Mouse (Mus musculus): ENCODE results near the gene Nit2.
A peak's percentile ranks its signal among the peaks of the same experiment; 100 is the strongest.
"Not testable (repeated sequence)": the region's sequence is repeated elsewhere in the genome, so short reads cannot be mapped to it uniquely, and the experiment has no call there.

Gene Nit2

DNA sequence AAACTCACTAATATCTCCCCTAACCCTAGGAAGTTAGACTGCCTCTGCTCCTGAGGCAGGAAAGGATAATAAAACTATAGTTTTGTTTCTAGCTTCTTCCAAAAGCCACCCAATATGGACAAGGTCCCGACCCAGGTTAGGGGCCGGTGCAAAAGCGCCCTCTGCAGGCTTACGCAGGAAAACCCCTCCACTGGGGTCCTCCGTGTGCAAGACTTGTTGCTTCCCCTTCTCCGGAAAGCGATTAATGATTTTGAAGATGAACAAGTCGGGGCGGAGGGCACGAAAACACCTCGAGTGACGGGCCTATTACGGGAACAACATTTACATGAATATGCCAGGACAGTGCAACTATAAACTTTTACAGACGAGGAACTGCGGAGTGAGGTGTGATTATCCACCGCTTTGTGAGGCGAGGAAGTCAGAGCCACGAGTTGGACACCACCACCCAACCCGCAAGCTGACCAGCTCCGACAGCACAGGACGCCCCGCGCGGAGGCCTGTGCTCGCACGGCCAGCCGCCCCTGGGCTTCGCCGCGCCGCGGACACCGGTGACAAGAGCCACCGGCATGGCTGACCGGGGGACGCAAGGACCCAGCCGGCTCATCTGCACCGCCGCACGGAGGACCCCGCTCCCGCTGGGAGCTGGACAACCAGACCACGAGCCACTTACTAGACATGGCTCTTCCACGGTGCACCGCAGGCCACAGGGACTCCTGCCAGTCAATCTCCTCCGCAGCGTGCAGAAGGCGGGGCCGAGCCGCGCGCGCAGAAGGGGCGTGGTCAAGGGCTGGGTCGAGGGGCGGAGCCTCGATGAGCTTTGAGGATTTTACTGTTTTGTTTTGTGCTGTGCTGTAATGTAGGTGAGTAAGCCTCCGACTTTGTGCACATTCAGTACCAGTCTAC lies at the start of gene Nit2:
TSS of gene Nit2 (minus strand) at position 731 of the 903 bp plus-strand sequence.
- peak; percentile 91 to 93 for DNase-seq

DNA sequence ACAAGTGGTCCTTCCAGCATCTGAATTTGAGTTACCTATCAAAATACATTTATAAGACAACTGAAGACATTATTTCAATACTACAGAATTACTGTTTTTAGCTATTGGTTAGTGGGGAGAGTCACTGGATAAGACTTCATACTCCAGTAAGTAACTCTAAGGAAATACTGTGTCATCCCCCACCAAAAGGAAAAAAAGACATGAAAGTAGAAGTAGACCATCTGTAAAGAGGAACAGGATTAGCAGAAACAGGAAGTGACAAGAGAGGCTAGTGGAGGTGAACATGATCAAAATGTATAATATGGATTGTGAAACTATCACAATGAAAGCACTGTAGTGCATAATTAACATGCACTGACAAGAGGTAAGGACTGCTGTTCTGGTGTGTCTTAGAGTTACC lies 48.8 kb upstream of the Nit2 start:
- DNase-seq, result no peak

DNA sequence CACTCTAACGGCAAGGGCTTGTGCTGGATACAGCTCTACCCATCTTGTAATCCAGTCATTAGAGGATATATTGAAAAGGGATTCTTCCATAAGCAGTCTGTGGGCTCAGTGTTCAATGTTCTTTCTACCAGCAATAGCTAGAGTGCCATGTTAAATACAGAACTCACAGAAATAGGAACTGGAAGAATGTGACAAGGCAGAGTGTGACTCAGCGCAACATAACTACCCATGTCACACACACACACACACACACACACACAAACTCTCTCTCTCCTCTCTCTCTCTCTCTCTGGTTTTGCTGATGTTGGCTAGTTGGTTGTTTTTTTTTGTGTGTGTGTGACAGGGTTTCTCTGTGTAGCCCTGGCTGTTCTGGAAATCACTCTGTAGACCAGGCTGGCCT lies 43.9 kb upstream of the Nit2 start:
- DNase-seq, result no peak

DNA sequence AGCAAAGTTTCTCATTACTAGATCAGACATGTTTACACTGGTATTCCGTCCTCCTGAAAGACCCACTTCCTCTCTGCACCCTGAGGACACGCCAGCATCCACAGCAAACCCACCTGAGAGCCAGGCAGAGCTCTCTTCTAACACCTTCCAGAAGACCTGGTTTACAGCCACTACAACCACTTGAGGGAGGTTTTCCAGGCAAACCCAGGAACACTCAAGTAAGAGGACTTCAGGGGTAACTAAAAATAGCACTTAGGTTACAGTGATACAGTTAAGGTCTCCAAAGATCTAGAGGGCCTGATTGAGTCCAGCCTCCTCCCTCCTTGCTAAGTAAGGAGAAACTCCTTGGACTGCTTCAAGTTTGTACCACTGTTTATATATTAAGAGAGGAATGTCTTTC lies 41.2 kb upstream of the Nit2 start:
- no peak for DNase-seq

DNA sequence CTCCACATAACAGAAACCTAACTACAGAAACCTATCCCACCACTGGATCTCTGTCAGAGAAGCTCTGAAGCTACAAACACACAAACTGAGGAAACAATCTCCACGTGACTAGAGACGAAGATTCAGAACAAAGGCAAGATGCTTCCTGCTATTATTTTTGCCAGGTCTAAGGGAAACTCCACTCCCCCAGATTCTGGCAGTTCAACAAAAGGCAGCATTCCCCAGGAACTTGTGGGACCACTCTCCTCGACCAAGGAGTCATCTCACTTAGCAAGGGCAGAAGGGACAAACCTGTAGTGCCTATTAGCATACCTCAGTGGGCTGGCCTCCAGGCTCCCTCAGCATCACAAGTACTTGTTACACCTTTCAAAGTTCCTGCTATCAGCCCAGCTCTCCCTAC lies 30.1 kb upstream of the Nit2 start:
- no peak for DNase-seq

DNA sequence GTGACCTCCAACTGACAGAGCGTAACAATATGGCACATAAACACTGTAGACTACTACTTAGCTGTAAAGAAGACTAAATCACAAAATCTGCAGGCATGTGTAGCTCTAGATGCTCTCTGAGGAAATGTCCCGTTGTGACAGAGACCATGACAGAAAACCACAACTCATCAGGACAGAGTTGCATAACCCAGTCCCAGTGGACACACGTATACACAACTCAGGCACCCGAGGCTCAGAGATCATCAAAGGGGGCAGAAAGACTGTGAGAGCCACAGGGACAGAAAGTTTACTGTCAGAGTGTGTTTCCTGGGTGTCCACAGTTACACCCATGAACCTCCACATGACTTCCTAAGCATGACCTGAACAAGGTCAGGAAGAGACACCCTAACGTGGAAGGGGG lies 29.4 kb upstream of the Nit2 start:
- no peak for DNase-seq

DNA sequence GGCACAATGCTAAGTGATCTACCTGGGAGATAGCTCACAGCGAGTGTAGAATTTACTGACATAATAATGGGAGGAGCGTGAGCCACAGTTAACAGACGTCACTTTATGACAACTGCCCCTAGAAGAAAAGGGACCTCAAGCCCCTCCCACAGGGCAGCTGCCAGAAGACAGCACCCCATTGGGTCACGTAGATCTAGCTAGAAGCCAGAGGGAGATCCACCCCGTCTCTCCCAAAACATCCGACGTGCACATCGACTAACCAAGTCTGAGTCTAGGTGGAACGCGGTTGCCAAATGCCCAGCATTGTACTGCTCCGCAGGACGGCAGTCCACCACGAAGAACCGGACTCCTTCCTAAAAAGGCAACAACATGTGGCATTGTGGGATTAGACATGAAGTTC lies 24.1 kb upstream of the Nit2 start:
- DNase-seq, result no peak

DNA sequence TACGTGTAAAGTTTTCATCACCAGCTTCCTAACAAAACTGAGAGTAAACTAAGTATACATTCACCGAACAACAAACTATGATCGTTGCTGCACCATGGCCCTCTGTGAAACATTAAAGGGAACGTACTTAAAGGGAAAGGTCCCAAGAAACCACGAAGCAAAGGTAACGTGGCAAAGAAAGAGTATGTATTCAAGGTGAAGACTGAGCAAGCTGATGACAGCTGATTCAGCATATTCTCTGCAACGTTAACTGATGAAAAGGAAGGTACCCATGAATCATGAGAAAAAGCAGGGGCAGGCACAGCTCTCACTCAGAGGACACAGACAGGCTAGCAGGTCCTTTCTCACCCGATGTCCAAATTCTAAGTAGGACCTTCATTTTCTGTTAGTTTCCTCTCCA lies 23.2 kb upstream of the Nit2 start:
- DNase-seq, result no peak

DNA sequence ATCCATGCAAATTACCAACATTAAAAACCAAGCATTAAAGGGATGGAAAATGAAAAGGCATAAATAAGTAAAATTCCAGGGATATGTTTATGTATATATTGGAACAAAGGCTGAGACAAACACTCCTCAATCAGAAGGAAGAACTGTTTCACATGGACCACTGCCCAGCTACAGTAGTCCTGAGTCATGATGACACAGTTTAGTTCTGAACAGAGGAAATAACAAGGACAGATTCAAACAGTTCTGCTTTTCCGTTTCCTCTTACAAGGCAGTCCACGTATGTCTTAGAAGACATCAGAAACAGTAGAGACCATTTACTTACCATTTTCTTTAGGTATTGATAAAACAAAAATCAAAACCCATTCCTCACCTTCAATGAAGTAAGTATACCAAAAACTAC lies 22.4 kb upstream of the Nit2 start:
- no peak for DNase-seq

DNA sequence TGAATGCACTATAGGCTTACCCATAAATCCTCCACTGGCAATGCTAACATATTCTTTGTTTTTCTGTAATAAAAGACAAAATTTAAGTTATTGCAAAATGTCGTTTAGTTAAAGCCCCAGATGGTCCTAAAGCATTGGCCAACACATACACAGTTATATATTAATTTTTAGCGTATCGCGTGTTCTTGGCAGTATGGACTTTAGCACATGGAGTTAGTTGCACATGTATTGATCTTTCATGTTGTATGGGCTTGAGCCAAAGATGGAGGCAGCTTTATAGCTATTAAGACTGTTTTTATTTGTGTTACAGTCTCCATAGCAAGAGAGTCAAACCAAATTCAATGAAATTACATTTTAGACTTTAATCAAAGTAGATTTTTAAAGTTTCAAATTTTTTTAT lies 19.5 kb upstream of the Nit2 start:
- no peak for DNase-seq

DNA sequence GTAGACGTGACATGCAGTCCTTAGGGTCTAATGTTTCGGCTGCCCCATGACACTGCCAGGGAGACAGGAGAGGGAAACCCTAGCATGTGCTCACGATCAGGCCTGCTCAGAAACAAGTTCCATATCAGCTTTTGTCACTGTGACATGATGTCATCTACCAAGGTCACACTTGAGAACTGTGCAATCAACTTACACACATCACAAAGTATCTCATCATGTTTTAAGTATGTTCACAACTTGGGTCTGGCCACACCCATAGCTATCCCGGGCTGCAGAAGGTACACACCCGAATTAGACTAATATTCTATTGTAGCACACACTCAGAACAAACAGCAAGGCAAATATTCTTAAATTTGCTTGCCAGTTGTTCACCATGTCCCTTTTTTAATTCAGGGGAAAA lies 14.9 kb upstream of the Nit2 start:
- DNase-seq, result no peak

DNA sequence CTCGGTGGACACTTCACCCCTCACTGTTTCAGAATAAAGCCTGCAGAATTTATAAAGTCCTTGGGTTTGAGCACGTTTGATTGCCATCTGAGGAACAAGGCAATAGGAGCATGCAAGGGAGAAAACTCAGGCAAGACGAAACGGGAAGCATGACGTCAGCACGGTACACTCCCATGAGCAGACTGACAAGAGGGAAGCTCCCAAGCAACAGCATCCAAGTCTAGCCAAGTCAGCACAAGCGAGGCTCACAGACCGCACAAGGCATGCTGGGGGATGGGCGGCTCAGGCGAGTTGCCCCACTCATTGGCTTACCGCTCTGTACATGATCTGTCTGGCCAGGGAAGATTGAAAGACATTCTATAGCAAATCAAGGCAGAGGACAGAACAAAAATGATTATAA lies 14.0 kb upstream of the Nit2 start:
- DNase-seq, result no peak

DNA sequence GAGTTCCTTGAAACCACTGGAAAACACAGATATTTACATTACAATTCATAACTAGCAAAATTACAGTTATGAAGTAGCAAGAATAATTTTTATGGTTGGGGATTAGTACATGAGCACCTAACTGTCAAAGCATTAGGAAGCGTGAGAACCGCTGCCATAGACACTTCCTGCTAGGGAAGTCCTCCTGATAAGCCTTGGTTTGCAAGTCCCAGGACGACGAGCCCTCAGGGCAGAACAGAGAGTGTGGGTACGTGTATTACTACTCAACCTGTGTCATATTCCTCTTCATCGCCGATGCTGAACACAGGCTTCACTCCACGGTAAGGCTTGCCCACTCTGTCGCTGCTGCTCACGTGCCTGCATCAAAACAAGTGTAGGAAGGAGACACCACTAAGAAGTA lies 10.5 kb upstream of the Nit2 start:
- no peak for DNase-seq

DNA sequence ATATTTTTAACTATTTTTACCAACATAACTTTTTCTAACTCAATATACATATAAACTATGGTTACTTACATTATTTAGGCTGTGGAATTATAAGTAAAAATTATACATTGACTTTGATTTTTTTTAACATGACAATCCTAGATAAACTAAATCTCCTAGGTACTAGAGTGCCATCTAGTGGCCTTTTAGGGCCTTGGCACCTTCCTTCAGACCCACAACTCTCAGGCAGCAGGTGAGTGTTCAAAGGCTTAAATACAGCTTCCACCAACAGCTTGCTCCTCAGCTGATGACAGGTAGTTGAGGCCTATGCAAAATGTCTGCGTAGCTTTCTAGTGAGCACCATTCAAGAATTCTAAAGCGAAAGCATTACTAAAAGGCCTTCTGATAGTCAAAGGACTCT lies 10.1 kb upstream of the Nit2 start:
- DNase-seq, result peak; percentile 31 to 38

DNA sequence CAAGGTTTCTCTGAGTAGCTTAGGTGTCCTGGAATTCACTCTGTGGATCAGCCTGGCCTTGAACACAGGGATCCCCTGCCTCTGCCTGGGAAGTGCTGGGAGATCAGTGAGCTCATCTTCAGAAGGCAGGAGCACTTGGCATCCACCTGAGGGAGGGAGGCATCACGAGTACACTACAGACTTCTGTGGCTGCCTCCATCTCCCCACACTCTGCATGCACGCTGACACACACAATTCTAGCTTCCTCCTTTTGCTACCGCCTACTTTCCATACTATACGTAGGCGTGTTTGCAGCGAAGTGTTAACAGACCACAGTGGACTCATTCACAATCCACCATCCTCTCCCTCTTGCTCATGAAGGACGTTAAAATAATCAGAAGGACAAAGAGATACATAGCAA lies 9.1 kb upstream of the Nit2 start:
- DNase-seq, result no peak

DNA sequence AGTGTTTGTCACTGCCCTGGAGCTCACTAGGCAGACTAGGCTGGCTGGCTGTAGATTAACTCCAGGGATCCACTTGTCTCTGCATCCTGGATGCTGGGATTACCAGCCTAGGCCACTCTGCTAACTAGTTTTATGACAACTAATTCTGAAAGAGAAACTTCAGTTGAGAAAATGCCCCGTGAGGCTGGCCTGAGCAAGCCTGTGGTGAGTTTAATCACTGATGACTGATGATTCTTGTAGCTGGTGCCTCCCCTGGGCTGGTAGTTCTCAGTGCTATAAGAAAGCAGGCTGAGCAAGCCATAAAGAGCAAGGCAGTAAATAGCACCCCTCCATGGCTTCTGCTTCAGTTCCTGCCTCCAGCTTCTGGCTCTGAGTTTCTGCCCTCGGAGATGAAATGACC lies 8.6 kb upstream of the Nit2 start:
- DNase-seq, result no peak

DNA sequence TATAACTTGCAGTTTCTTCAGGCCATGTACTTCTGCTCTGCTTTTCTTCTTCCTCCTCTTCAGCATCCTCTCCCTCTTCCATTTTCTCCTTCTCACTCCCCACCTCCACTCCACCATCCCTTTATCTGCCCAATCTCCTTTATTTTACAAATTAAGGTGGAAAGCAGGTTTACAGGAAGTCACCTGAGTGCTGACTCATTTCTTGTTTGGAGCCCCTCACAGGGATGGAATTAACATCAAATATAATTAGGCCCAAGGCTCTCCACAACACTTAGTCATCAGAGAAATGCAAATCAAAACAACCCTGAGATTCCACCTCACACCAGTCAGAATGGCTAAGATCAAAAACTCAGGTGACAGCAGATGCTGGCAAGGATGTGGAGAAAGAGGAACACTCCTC lies 7.3 kb upstream of the Nit2 start:
- DNase-seq, result not testable (repeated sequence)

DNA sequence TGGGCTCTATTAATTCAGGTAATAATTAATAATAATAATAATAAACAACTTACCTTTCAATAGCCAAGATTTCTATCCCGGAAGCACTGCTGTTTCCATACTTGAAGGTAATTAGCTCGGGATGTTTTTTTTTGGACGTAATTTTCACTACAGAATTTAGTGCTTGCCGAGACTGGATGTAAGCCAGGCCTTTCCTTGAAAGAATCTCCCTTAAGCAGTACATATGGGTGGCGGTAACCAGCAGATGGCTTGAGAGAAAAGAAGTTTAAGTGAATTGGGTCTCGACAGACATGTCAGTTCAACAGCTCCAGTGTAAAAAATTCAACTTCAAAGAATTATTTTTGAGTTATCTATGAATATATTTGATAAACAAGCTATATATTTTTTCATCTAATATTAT lies 4.4 kb upstream of the Nit2 start:
- DNase-seq, result no peak

DNA sequence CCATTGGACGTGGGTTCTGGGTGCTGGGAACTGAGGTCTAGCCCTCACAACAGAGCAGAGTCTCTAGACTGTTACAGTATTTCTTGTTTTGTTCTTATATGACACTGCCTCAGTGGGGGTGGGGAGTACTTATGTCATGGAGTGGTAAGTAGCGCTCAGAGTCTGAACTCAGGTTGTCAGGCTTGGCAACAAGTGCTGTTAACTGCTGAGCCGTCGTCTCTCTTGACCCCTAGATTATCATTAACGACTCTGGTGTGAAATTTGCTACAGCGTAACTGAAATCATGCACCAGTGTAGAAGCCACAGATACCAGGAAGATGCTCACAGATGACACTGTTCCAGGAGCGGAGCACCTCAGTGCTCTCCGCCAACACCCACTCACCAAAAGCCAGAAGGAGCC lies 4.0 kb upstream of the Nit2 start:
- DNase-seq, result no peak

DNA sequence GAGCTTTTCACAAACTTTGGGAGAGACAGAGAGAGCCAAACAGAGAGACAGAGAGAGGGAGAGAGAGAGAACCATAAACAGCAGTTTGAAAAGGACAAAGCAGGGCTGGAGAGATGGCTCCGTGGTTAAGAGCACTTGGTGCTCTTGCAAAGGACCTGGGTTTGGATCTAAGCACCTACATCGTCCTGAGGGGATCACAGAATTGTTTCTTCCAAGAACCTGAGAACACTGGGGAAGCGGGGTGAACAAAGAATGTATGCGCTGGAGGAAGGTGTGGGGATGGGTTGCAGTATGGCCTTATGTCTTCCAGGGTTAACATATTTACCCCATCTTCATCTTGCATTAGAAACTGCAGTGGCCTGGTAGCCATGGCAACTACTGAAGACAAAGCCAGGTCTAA lies 1.1 kb upstream of the Nit2 start:
- DNase-seq, result no peak

DNA sequence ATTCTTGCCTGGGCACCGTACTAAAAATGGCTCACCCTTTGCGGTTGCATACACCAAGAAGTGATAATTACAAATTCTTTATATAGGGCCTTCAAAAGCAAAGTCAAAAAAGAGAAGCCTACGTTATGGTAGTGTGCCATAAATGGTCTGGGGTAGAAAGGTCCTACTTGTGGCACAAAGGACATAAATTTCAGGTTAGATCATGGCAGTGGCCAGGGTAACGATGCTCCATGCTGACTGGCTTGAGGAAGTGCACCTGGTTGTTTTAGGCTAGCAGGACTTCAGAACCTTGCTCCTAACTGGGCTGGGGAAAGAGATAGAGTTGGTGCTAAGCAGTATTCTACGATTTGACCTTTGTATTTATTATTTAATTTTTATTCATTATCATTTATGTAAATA lies 372 bp upstream of the Nit2 start:
- no peak for DNase-seq

DNA sequence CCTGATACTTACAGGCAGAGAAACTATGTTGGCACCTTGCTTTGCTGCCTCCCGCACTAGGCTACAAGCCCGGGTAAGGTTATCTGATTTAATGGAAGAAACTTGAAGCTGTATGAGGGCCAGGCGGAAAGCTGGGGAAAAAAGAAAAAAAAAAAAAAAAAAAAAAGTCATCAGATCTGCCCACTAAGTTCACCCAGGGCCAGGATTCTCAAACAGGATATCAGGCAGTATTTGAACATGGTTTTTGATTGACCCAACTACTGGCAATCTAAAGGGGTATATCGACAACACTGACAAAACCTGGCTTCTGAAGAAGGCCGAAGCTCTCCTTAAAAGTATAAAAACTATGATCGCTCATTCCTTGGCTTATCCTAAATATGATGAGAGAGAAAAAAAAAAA lies 1.1 kb downstream of the Nit2 start:
- no peak for DNase-seq

DNA sequence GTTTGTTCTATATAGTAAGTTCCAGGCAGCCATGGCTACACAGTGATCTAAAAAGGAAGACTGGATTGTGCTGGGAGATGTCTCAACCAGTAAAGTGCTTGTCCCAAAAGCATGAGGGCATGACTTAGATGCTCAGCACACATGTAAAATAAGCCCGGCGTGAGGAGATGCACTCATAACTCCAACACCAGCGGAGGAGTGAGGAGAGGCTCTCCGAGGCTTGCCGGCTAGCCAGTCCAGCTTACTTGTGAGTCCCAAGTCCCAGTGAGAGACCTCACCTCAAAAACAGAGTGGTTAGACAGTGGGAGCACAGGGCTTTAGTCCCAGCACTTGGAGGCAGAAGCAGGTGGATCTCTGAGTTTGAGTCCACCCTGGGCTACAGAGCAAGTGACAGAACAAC lies 2.0 kb downstream of the Nit2 start:
- DNase-seq, result no peak

DNA sequence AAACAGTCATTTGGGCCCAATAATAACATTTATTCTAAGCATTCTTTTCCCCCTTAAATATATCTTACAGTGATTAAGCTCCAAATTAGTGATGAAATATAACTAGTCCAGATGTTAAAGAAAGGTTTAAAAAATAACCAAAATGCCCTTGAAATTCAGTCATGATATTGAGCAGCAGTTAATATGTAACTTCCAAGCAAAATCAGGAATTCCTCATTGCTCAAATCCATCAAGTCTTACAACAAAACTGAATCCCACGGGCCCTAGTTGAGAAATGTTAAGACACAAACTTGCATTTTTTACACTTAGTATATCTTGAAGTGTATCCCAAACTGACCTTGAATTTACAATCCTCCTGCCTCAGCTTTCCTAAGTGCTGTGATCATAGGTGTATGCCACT lies 3.4 kb downstream of the Nit2 start:
- DNase-seq, result no peak

DNA sequence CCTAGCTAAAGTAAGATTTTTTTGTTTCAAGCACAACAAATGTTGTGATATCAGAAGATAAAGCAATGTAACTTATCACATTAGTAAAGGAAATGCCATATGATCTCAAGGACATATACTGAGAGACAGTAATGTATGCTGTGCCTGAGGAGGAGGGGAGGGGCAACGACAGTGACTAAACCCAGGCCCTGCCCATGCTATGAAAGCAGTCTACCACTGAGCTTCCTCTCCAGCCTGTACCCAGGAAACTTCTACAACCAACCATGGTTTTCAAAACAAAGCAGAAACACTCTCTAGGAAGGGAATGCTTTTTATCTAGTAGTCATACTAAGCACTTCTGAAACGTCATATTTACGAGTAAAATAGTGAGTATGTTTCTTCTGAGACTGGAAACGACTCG lies 4.3 kb downstream of the Nit2 start:
- no peak for DNase-seq

Data from cerebellum, postnatal 36 days (tissue).